Mouse (Mus musculus): ENCODE results near the gene Actr8. TPM values are rescaled to one million over a fixed set of nuclear protein-coding genes. Genes with fewer than 3 reads are reported as not detected.
A peak's percentile ranks its signal among the peaks of the same experiment; 100 is the strongest.

Actr8 gene
- total RNA-seq, 2 experiments from 2014 or later = 80.2 to 83.3 TPM

- no peak for DNase-seq (ENCODE audit: low spot score in 2 of 2)
Measured at GRCm38 (mm10) chr14:29988337-29988736, 10.2 kb downstream of the Actr8 start.

GRCm38 (mm10) chr14:29994976-29995375, 16.8 kb downstream of the Actr8 start:
- no peak for DNase-seq (ENCODE audit: low spot score in 2 of 2)

GRCm38 (mm10) chr14:29996000-29996751, 18.0 kb downstream of the Actr8 start:
- DNase-seq (ENCODE audit: low spot score in 2 of 2) = peak in 1 of 2 experiments; percentile 22

GRCm38 (mm10) chr14:29997345-29997744, 19.2 kb downstream of the Actr8 start:
- DNase-seq (ENCODE audit: low spot score in 2 of 2) = no peak

- peak in 1 of 2 experiments; percentile 36 for DNase-seq (ENCODE audit: low spot score in 2 of 2)
Measured at GRCm38 (mm10) chr14:29998747-29999474, 20.8 kb downstream of the Actr8 start.

- DNase-seq (ENCODE audit: low spot score in 2 of 2) = no peak
Measured at GRCm38 (mm10) chr14:29999475-29999811, 21.3 kb downstream of the Actr8 start.

GRCm38 (mm10) chr14:30008733-30009575, 30.8 kb downstream of the Actr8 start, which contains the start of the genes Il17rb and Chdh:
Gene Il17rb, minus strand, starts transcription at chr14:30008896.
Gene Chdh, plus strand, starts transcription at chr14:30009023.
- DNase-seq (ENCODE audit: low spot score in 2 of 2) = peak; percentile 38 to 45

GRCm38 (mm10) chr14:30009864-30010560, 31.9 kb downstream of the Actr8 start:
- DNase-seq (ENCODE audit: low spot score in 2 of 2) = peak; percentile 31

- DNase-seq (ENCODE audit: low spot score in 2 of 2) = no peak
Measured at GRCm38 (mm10) chr14:30011886-30012560, 33.9 kb downstream of the Actr8 start.

- DNase-seq (ENCODE audit: low spot score in 2 of 2) = no peak
Measured at GRCm38 (mm10) chr14:30014487-30014886, 36.4 kb downstream of the Actr8 start.

GRCm38 (mm10) chr14:30015008-30015407, 36.9 kb downstream of the Actr8 start:
- no peak for DNase-seq (ENCODE audit: low spot score in 2 of 2)

GRCm38 (mm10) chr14:30016666-30017065, 38.5 kb downstream of the Actr8 start:
- no peak for DNase-seq (ENCODE audit: low spot score in 2 of 2)

GRCm38 (mm10) chr14:30017794-30018462, 39.8 kb downstream of the Actr8 start:
- no peak for DNase-seq (ENCODE audit: low spot score in 2 of 2)

- no peak for DNase-seq (ENCODE audit: low spot score in 2 of 2)
Measured at GRCm38 (mm10) chr14:30018463-30018801, 40.3 kb downstream of the Actr8 start.

- DNase-seq (ENCODE audit: low spot score in 2 of 2) = no peak
Measured at GRCm38 (mm10) chr14:30018846-30019245, 40.7 kb downstream of the Actr8 start.

- no peak for DNase-seq (ENCODE audit: low spot score in 2 of 2)
Measured at GRCm38 (mm10) chr14:30019375-30019774, 41.2 kb downstream of the Actr8 start.

GRCm38 (mm10) chr14:30019792-30020575, 41.8 kb downstream of the Actr8 start:
- DNase-seq (ENCODE audit: low spot score in 2 of 2) = no peak

GRCm38 (mm10) chr14:30022471-30022870, 44.3 kb downstream of the Actr8 start:
- DNase-seq (ENCODE audit: low spot score in 2 of 2) = no peak

GRCm38 (mm10) chr14:30024387-30024786, 46.2 kb downstream of the Actr8 start:
- DNase-seq (ENCODE audit: low spot score in 2 of 2) = no peak
